Mouse (Mus musculus) spleen, adult 2 months (tissue): ENCODE measurements around the gene Brf1. TPM values are rescaled to one million over a fixed set of nuclear protein-coding genes. Genes with fewer than 3 reads are reported as not detected.

Source experiments
- DNase-seq, 2 experiments: peaks; one replicate each; pipeline versions ENCODE4 v3.0.0 to v3.0.0-alpha.2; 2012 to 2021; ENCODE audit warnings: low spot score in 2 of 2, low read depth in 1 of 2
- H3K27ac ChIP-seq: fragments of 200-500 bp; 2 replicates; pipeline ENCODE4 v1.5.1; 2012; ENCODE audit warnings: low read length, inconsistent platforms; ENCODE audit not compliant: insufficient read depth
- H3K27me3 ChIP-seq: fragments of 200-500 bp; 2 replicates; pipeline ENCODE4 v1.6.1; 2012; ENCODE audit warnings: mild to moderate bottlenecking, moderate library complexity, low read length, inconsistent platforms; ENCODE audit not compliant: control insufficient read depth, insufficient read depth
- H3K36me3 ChIP-seq: fragments of 200-500 bp; 2 replicates; pipeline ENCODE4 v1.6.1; 2012; ENCODE audit warnings: mild to moderate bottlenecking, low read length, inconsistent platforms; ENCODE audit not compliant: control insufficient read depth, insufficient read depth
- H3K4me1 ChIP-seq: fragments of 200-500 bp; 2 replicates; pipeline ENCODE4 v1.6.1; 2011; ENCODE audit warnings: inconsistent platforms; ENCODE audit not compliant: control insufficient read depth, insufficient read depth, insufficient read length
- H3K4me3 ChIP-seq: fragments of 200-500 bp; 2 replicates; pipeline ENCODE4 v1.5.1; 2011; ENCODE audit warnings: mild to moderate bottlenecking, inconsistent platforms; ENCODE audit not compliant: insufficient read depth, insufficient read length; ENCODE audit errors: extremely low read depth
- CTCF ChIP-seq: fragments of 200-500 bp; IDR thresholded peaks from 2 replicates; pipeline ENCODE4 v1.5.1; 2011; ENCODE audit warnings: mild to moderate bottlenecking, inconsistent platforms; ENCODE audit not compliant: insufficient read depth, insufficient read length, insufficient replicate concordance; ENCODE audit errors: extremely low read depth
- POLR2A ChIP-seq: fragments of 200-500 bp; IDR thresholded peaks from 2 replicates; pipeline ENCODE4 v1.6.1; 2011; ENCODE audit warnings: low read depth, low read length, inconsistent platforms
- WGBS: fragments of 180-500 bp; shearing (Covaris S2); methylation state at CpG from one replicate; pipeline ENCODE4 v1.1.7; 2018; 5-methylcytosine and 5-hydroxymethylcytosine counted together
- polyA plus RNA-seq: library from polyadenylated mRNA; depleted of rRNA; stranded (reverse); fragments of >200 nt; gene quantifications from 2 replicates; pipeline ENCODE4 v1.2.3, GENCODE M21; 2012

The Brf1 gene
- polyA plus RNA-seq, 1 experiment, result 127 TPM

DNA sequence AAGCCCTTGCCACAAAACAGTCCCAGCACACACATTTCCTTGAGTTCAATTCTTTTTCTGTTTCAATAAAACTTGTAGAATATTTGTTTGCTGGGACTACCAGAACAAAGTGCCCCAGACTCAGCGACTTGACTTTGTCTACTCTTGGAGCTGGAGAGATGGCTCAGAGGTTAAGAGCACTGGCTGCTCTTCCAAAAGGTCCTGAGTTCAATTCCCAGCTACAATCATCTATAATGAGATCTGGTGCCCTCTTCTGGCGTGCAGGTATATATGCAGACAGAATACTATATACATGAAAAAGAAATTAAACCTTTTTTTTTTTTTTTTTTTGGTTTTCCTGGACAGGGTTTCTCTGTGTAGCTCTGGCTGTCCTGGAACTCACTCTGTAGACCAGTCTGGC lies 2.2 kb upstream of the Brf1 start:
- peaks cover 11% of the 10 kb centered on the region; the same call in 1 of the 2 replicates for H3K4me1 ChIP-seq
- H3K27ac ChIP-seq, result no peak overlapping the region
- WGBS, result 39% methylated on average over 2 of the region's 2 CpGs
- H3K4me3 ChIP-seq, result no peak overlapping the region
- no peaks in the 10 kb centered on the region for H3K36me3 ChIP-seq
- H3K27me3 ChIP-seq, result no peaks in the 10 kb centered on the region
- DNase-seq, result no peak
- TF ChIP-seq CTCF (no peak), POLR2A (no peak)

DNA sequence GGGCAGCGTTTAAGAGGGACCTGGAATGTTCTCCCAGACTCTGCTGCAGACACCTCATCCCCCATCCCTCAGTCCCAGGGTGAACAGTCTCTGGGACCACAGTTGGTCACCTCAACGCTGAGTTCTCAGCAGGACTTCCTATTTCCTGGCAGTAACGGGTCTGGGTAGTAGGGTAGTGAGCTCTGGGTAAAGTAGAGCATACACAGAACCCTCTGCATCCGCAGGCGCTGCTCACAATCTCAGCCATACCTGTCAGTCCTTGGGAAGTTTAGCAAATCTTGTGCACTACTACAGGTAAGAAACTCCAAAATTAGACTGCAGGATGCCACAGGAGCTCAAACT lies 600 bp upstream of the Brf1 start:
- no peak for DNase-seq
- WGBS, result 1% methylated on average over 5 of the region's 5 CpGs
- Histone ChIP-seq H3K27me3 (no peaks in the 10 kb centered on the region), H3K27ac (peak overlapping the region; percentile 79), H3K4me3 (peak overlapping the region; percentile 77), H3K4me1 (peaks cover 11% of the 10 kb centered on the region; the same call in 1 of the 2 replicates), H3K36me3 (no peaks in the 10 kb centered on the region; the same call in 1 of the 2 replicates)
- TF ChIP-seq CTCF (no peak), POLR2A (no peak)

DNA sequence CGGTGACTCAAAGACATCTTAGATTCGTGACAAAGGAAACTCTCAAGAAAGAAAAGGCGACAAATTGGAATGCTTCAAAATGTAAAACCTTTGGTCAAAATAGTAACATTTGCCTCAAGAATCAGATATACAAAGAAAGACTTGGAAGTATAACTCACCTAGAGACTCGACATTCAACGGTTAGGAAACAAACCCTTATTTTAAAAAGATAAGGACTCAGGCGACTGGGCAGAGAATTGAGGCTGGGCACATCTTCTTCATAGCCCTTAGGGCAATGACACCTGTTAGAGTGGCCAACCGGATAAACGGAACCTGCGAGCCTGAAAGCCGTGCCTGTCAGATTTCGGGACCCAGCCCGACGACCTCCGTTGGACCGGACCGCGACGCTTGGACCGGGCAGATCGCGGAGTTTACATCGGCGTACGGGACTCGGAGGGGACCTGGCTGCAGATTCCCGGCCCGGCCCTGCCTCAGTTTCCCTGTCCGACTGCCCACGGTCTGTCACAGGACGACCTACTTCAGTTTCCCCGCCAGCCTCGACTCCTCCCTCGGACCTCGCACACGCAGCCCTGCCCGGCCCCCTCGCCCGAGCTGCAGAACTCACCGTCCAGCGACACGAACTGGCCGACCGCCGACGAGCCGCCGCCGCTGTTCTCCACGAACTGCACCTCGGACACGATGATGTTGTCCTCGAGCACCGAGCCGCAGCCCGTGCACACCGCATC lies 773 bp downstream of the Brf1 start:
- WGBS, result under 1% methylated on average over 56 of the region's 56 CpGs

DNA sequence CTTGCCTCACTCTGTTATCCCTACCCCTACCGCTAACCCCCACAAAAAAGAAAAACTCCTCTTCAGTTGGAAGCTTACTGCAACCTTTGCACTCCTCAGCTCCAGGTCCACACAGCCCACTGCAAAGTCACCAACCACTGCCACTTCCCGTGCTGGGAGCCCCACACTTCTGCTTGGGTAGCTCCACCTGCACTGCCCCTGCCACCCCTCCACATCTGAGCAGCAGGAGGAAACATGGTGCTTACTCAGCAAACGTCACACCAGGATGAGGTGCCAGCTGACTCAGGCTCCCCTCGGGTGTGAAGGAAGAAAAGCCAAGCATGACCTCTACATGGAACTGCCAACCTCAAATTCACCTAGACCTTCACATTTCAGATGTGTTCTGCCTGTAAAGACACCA lies 6.4 kb downstream of the Brf1 start:
- H3K27me3 ChIP-seq, result no peaks in the 10 kb centered on the region
- 20% methylated on average over 4 of the region's 4 CpGs for WGBS
- H3K4me1 ChIP-seq, result peaks cover 12% of the 10 kb centered on the region; the same call in 1 of the 2 replicates
- no peak overlapping the region for H3K27ac ChIP-seq
- TF ChIP-seq POLR2A, result no peak
- no peak for TF ChIP-seq CTCF
- peak in 1 of 2 experiments; percentile 18 for DNase-seq
- H3K4me3 ChIP-seq, result no peak overlapping the region
- peaks cover 3% of the 10 kb centered on the region for H3K36me3 ChIP-seq

More for the DNA sequence above, 773 bp downstream of the Brf1 start:
- H3K4me3 ChIP-seq, result peak overlapping the region; percentile 94
- TF ChIP-seq POLR2A (no peak), CTCF (no peak)
- H3K27ac ChIP-seq, result peak overlapping the region; percentile 97
- no peaks in the 10 kb centered on the region for H3K27me3 ChIP-seq
- no peak for DNase-seq
- H3K4me1 ChIP-seq, result peaks cover 11% of the 10 kb centered on the region; the same call in 1 of the 2 replicates
- H3K36me3 ChIP-seq, result no peaks in the 10 kb centered on the region; the same call in 1 of the 2 replicates

DNA sequence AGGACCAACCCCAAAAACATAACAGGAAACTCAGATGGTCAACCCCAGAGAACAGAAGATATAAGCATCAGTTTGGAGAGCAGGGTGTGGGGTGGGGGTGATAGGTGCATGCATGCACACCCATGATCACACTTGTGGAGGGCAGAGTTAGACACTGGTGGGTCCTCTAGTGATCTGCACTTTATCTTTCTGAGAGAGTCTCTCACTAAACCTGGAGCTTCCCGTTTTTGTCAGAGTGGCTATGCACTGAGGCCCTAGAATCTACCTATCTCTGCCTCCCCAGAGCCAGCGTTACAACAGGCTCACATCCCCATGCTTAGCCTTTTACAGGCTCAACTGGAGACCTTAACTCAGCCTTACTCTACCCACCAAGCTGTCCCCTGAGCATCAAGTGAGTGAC lies 9.1 kb downstream of the Brf1 start:
- TF ChIP-seq CTCF (no peak), POLR2A (no peak)
- peaks cover 6% of the 10 kb centered on the region; the same call in 1 of the 2 replicates for H3K4me1 ChIP-seq
- 50% methylated on average over 2 of the region's 2 CpGs for WGBS
- no peak overlapping the region for H3K27ac ChIP-seq
- peaks cover 13% of the 10 kb centered on the region for H3K36me3 ChIP-seq
- no peak overlapping the region for H3K4me3 ChIP-seq
- H3K27me3 ChIP-seq, result no peaks in the 10 kb centered on the region
- DNase-seq, result no peak

DNA sequence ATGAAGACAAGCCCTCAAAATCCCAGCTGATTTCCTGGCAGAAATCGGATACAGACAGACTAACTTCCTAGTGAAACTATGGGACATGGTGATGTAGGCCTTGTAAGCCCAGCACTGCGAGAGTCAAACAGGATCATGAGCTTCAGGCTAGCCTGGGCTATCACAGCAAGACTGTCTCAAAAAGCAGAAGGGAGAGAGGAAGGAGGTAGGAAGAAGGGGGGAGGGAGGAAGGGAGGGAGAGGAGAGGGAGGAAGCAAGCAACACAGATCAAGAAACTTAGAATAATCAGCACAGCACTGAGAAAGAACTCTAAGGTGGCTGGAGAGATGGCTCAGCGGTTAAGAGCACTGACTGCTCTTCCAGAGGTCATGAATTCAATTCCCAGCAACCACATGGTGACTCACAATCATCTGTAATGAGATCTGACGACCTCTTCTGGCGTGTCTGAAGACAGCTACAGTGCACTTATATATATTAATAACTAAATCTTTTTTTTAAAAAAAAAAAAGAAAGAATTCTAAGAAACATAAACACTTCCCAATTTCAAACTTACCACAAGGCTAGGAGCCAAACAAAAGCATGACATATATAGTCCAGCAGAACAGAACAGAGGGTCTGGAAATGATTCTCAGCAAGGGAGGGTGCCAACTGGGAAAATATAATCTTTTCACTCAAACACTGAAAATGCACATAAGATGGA lies 9.6 kb downstream of the Brf1 start:
- Histone ChIP-seq H3K27me3 (no peaks in the 10 kb centered on the region), H3K4me1 (peaks cover 6% of the 10 kb centered on the region; the same call in 1 of the 2 replicates)

DNA sequence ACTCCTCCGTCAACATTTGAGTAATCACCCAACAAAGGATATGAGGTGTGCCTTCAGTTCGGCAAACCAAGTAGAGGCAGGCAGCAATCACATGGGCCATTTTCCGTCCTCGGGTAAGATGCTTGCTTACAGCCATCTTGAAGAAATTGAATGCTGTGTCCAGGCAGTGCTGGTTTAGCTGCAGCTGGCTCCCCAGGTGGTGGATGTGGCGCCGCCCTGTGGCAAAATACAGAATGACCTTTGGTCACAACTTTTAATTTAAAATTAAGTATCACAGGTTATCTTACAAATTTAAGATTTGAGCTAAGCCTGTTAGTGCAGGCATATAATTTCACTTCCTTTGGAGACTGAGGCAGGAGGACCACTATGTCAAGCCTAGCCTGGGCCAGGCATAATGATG lies 12.6 kb downstream of the Brf1 start:
- no peak for TF ChIP-seq POLR2A
- TF ChIP-seq CTCF, result peak; percentile 24; the same call in 1 of the 2 replicates
- no peaks in the 10 kb centered on the region; the same call in 1 of the 2 replicates for H3K4me1 ChIP-seq
- no peak overlapping the region for H3K27ac ChIP-seq
- WGBS, result 81% methylated on average over 6 of the region's 6 CpGs
- H3K4me3 ChIP-seq, result no peak overlapping the region
- H3K36me3 ChIP-seq, result peaks cover 21% of the 10 kb centered on the region
- H3K27me3 ChIP-seq, result no peaks in the 10 kb centered on the region
- peak in 1 of 2 experiments; percentile 35 for DNase-seq

More for the DNA sequence above, 9.6 kb downstream of the Brf1 start:
- WGBS, result 71% methylated on average over 5 of the region's 5 CpGs
- no peak overlapping the region for H3K27ac ChIP-seq
- DNase-seq, result no peak
- peaks cover 16% of the 10 kb centered on the region for H3K36me3 ChIP-seq
- no peak overlapping the region for H3K4me3 ChIP-seq
- no peak for TF ChIP-seq CTCF
- TF ChIP-seq POLR2A, result no peak
